Mouse (Mus musculus) G1E (cell line): ENCODE measurements at regions not wholly inside any gene's neighbourhood (a gene's known extent, or its start where the extent isn't known, plus 50 kb on each side); places are given as distances from the start of the nearest gene placed in this dataset.

Experiments used
- ATAC-seq: 2 replicates; pipeline ENCODE4 v1.8.0; 2016; ENCODE audit warnings: mild to moderate bottlenecking; ENCODE audit not compliant: insufficient number of reproducible peaks, poor library complexity, low FRiP score, severe bottlenecking; ENCODE audit errors: extremely low read depth
- DNase-seq: peaks from one replicate; pipeline ENCODE4 v3.0.0; 2012; ENCODE audit warnings: low spot score
- H3K27me3 ChIP-seq: 2 replicates; pipeline ENCODE4 v1.6.1; 2012; ENCODE audit warnings: mild to moderate bottlenecking, low read length, inconsistent platforms; ENCODE audit not compliant: insufficient read depth
- H3K36me3 ChIP-seq: replicated peaks from 2 replicates; pipeline ENCODE3; 2012; ENCODE audit warnings: mild to moderate bottlenecking, inconsistent platforms
- H3K4me1 ChIP-seq: 2 replicates; pipeline ENCODE4 v1.6.1; 2012; ENCODE audit warnings: low read depth, low read length, inconsistent platforms, mixed read lengths; ENCODE audit not compliant: insufficient read depth
- H3K4me3 ChIP-seq: 2 replicates; pipeline ENCODE4 v1.5.1; 2012; ENCODE audit warnings: low read depth, mild to moderate bottlenecking, inconsistent platforms, low read length, moderate library complexity, mixed read lengths
- H3K9me3 ChIP-seq: replicated peaks from 2 replicates; pipeline ENCODE4 v1.6.1; 2012; ENCODE audit warnings: inconsistent platforms
- CTCF ChIP-seq: IDR thresholded peaks from 2 replicates; pipeline ENCODE4 v1.5.1; 2012; ENCODE audit warnings: low read depth, low read length, inconsistent platforms, mixed read lengths
- GATA1 ChIP-seq: IDR thresholded peaks from 2 replicates; pipeline ENCODE4 v1.6.1; 2012; ENCODE audit warnings: borderline replicate concordance, low read length, inconsistent platforms, mixed read lengths
- GATA2 ChIP-seq: IDR thresholded peaks from 2 replicates; pipeline ENCODE4 v1.6.1; 2012; ENCODE audit warnings: low read depth, low read length, inconsistent platforms, borderline replicate concordance
- POLR2AphosphoS5 ChIP-seq: IDR thresholded peaks from 2 replicates; pipeline ENCODE4 v1.6.1; 2012; ENCODE audit warnings: low read depth, low read length, inconsistent platforms; ENCODE audit not compliant: insufficient replicate concordance
- TAL1 ChIP-seq: conservative IDR thresholded peaks from 2 replicates; pipeline ENCODE4 v1.6.1; 2012; ENCODE audit warnings: low read depth, low read length, inconsistent platforms, mixed read lengths

DNA sequence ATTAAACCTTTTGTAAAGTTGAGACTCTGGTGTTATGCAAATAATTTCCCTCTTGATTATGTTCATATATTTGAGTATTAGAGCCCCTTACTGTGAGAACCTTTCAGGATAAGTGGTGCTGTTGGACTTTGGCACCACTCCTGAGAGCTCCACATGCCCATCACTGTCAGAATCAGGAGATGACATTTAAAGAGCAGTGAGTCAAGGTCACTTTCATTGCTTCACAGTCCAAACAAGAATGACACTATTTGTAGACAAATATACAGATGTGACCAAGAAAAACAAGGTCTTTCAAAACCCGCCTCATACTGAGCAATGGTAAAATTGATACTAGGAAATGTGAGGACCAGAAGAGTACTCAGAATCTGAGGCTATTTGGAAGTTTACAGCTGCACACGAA, 80.8 kb upstream of the Gria3 start:
- Histone ChIP-seq H3K4me1 (no peaks in the 10 kb centered on the region), H3K27me3 (no peaks in the 10 kb centered on the region), H3K36me3 (no peaks in the 10 kb centered on the region), H3K9me3 (no peaks in the 10 kb centered on the region), H3K4me3 (no peak overlapping the region)
- ATAC-seq (no peak), DNase-seq (no peak)
- TF ChIP-seq TAL1 (no peak), GATA1 (no peak), CTCF (no peak), POLR2AphosphoS5 (no peak), GATA2 (no peak)
